ENCODE assay signal across 8 mouse cellular contexts in genomic region chr2:26901834-26902400, GRCm38 (mm10). TPM values are rescaled to one million over a fixed set of nuclear protein-coding genes. Genes with fewer than 3 reads are reported as not detected.
A peak's percentile ranks its signal among the peaks of the same experiment; 100 is the strongest.
DNase-seq lines count a peak whose midpoint lies in the region; ATAC-seq lines count a peak whose summit lies in the region.

No protein-coding gene starts in this region.

- H3K9me3 ChIP-seq in kidney, embryonic 15.5 days (replicated peaks) = no peaks in the 10 kb centered on the region
- H3K9me3 ChIP-seq in hindbrain, embryonic 12.5 days (replicated peaks) = no peaks in the 10 kb centered on the region
- H3K9me3 ChIP-seq in midbrain, embryonic 13.5 days = no peaks in the 10 kb centered on the region

- H3K4me2 ChIP-seq in kidney, embryonic 15.5 days = peak overlapping the region; percentile 70
- H3K4me2 ChIP-seq in hindbrain, embryonic 12.5 days (replicated peaks) = peak overlapping the region; percentile 77
- peak overlapping the region; percentile 84 for H3K4me2 ChIP-seq in midbrain, embryonic 13.5 days (replicated peaks)

- no peak for ATAC-seq in kidney, embryonic 15.5 days (replicated peaks; ENCODE audit: low FRiP score)
- ATAC-seq in hindbrain, embryonic 12.5 days (ENCODE audit: low FRiP score) = no peak
- ATAC-seq in midbrain, embryonic 13.5 days = no peak
- ATAC-seq in inflammation-experienced regulatory T-cells, adult 6 months = no peak

- WGBS in kidney, embryonic 15.5 days = 6% methylated on average over 7 of the region's 7 CpGs
- 17% methylated on average over 7 of the region's 7 CpGs for WGBS in hindbrain, embryonic 12.5 days
- WGBS in midbrain, embryonic 13.5 days = 17% methylated on average over 7 of the region's 7 CpGs

- peaks cover 63% of the 10 kb centered on the region for H3K36me3 ChIP-seq in kidney, embryonic 15.5 days
- H3K36me3 ChIP-seq in hindbrain, embryonic 12.5 days = peaks cover 48% of the 10 kb centered on the region
- H3K36me3 ChIP-seq in midbrain, embryonic 13.5 days = peaks cover 63% of the 10 kb centered on the region

- H3K9ac ChIP-seq in kidney, embryonic 15.5 days = peak overlapping the region; percentile 83
- peak overlapping the region; percentile 87 for H3K9ac ChIP-seq in hindbrain, embryonic 12.5 days
- H3K9ac ChIP-seq in midbrain, embryonic 13.5 days (replicated peaks) = peak overlapping the region; percentile 81

- H3K27me3 ChIP-seq in kidney, embryonic 15.5 days = no peaks in the 10 kb centered on the region
- no peaks in the 10 kb centered on the region for H3K27me3 ChIP-seq in hindbrain, embryonic 12.5 days
- H3K27me3 ChIP-seq in midbrain, embryonic 13.5 days = no peaks in the 10 kb centered on the region

- peaks cover 26% of the 10 kb centered on the region for H3K4me1 ChIP-seq in kidney, embryonic 15.5 days
- H3K4me1 ChIP-seq in hindbrain, embryonic 12.5 days = peaks cover 26% of the 10 kb centered on the region
- peaks cover 32% of the 10 kb centered on the region for H3K4me1 ChIP-seq in midbrain, embryonic 13.5 days (replicated peaks)

- H3K4me3 ChIP-seq in kidney, embryonic 15.5 days (replicated peaks) = peak overlapping the region; percentile 87
- H3K4me3 ChIP-seq in hindbrain, embryonic 12.5 days = peak overlapping the region; percentile 84
- H3K4me3 ChIP-seq in midbrain, embryonic 13.5 days (replicated peaks) = peak overlapping the region; percentile 78

- peak overlapping the region; percentile 95 for H3K27ac ChIP-seq in kidney, embryonic 15.5 days
- H3K27ac ChIP-seq in hindbrain, embryonic 12.5 days = peak overlapping the region; percentile 91; the same call in 1 of the 2 replicates
- no peak overlapping the region for H3K27ac ChIP-seq in midbrain, embryonic 13.5 days

- DNase-seq in kidney, postnatal 14 days = no peak
- DNase-seq in T-cell, adult 2 months (ENCODE audit: low spot score) = peak; percentile 13
- DNase-seq in urinary bladder, adult 18-20 months (ENCODE audit: low spot score in 2 of 2) = no peak
- no peak for DNase-seq in cerebellum, adult 11 months

RNA-seq across cellular contexts. Expression of gene Surf6, which starts 0.8 kb away (rescaled TPM):
- 31.2 and 31.5 TPM in 2 replicates for polyA plus RNA-seq in kidney, embryonic 15.5 days (2015; fragmentation: Nextera tagmentation; extraction: Ambion mirVana)
- 30.8 and 32.3 TPM in 2 replicates for polyA plus RNA-seq in hindbrain, embryonic 12.5 days (2016; fragmentation: Nextera tagmentation; extraction: Ambion mirVana)
- polyA plus RNA-seq in midbrain, embryonic 13.5 days (2015; fragmentation: Nextera tagmentation; extraction: Ambion mirVana) = 31.0 and 33.9 TPM in 2 replicates
- polyA plus RNA-seq in inflammation-experienced regulatory T-cells, adult 6 months (2017; shearing (Covaris generic)) = 10 to 100 TPM; 23.0 to 39.2 (median 33.5) TPM

RNA-seq across cellular contexts. Expression of gene Med22, which starts 8.6 kb away (rescaled TPM):
- 56.0 and 59.0 TPM in 2 replicates for polyA plus RNA-seq in kidney, embryonic 15.5 days (2015; fragmentation: Nextera tagmentation; extraction: Ambion mirVana)
- 107 and 116 TPM in 2 replicates for polyA plus RNA-seq in hindbrain, embryonic 12.5 days (2016; fragmentation: Nextera tagmentation; extraction: Ambion mirVana)
- 160 and 164 TPM in 2 replicates for polyA plus RNA-seq in midbrain, embryonic 13.5 days (2015; fragmentation: Nextera tagmentation; extraction: Ambion mirVana)
- polyA plus RNA-seq in inflammation-experienced regulatory T-cells, adult 6 months (2017; shearing (Covaris generic)) = 10 to 100 TPM; 10.2 to 16.7 (median 11.1) TPM

RNA-seq across cellular contexts. Expression of gene Rpl7a, which starts 8.6 kb away (rescaled TPM):
- 640 and 684 TPM in 2 replicates for polyA plus RNA-seq in kidney, embryonic 15.5 days (2015; fragmentation: Nextera tagmentation; extraction: Ambion mirVana)
- polyA plus RNA-seq in hindbrain, embryonic 12.5 days (2016; fragmentation: Nextera tagmentation; extraction: Ambion mirVana) = 461 and 470 TPM in 2 replicates
- polyA plus RNA-seq in midbrain, embryonic 13.5 days (2015; fragmentation: Nextera tagmentation; extraction: Ambion mirVana) = 532 and 549 TPM in 2 replicates
- 1,000 to 10,000 TPM in 1 of 3 experiments, 100 to 1,000 TPM in 2; 540 to 1,152 (median 653) TPM for polyA plus RNA-seq in inflammation-experienced regulatory T-cells, adult 6 months (2017; shearing (Covaris generic))

RNA-seq across cellular contexts. Expression of gene Surf2, which starts 14.2 kb away (rescaled TPM):
- 45.4 and 46.4 TPM in 2 replicates for polyA plus RNA-seq in kidney, embryonic 15.5 days (2015; fragmentation: Nextera tagmentation; extraction: Ambion mirVana)
- polyA plus RNA-seq in hindbrain, embryonic 12.5 days (2016; fragmentation: Nextera tagmentation; extraction: Ambion mirVana) = 50.1 and 50.4 TPM in 2 replicates
- 59.3 and 60.6 TPM in 2 replicates for polyA plus RNA-seq in midbrain, embryonic 13.5 days (2015; fragmentation: Nextera tagmentation; extraction: Ambion mirVana)
- 10 to 100 TPM; 31.8 to 57.2 (median 52.2) TPM for polyA plus RNA-seq in inflammation-experienced regulatory T-cells, adult 6 months (2017; shearing (Covaris generic))

RNA-seq across cellular contexts. Expression of gene Surf1, which starts 14.4 kb away (rescaled TPM):
- polyA plus RNA-seq in kidney, embryonic 15.5 days (2015; fragmentation: Nextera tagmentation; extraction: Ambion mirVana) = 55.2 and 58.1 TPM in 2 replicates
- 55.0 and 58.6 TPM in 2 replicates for polyA plus RNA-seq in hindbrain, embryonic 12.5 days (2016; fragmentation: Nextera tagmentation; extraction: Ambion mirVana)
- polyA plus RNA-seq in midbrain, embryonic 13.5 days (2015; fragmentation: Nextera tagmentation; extraction: Ambion mirVana) = 76.5 and 84.1 TPM in 2 replicates
- polyA plus RNA-seq in inflammation-experienced regulatory T-cells, adult 6 months (2017; shearing (Covaris generic)) = 100 to 1,000 TPM; 110 to 139 (median 122) TPM
